In genomic region chr4:126429347-126430079, GRCm38 (mm10) we compare ENCODE assay signal across 8 mouse cellular contexts. TPM values are rescaled to one million over a fixed set of nuclear protein-coding genes. Genes with fewer than 3 reads are reported as not detected.
A peak's percentile ranks its signal among the peaks of the same experiment; 100 is the strongest.
DNase-seq lines count a peak whose midpoint lies in the region; ATAC-seq and TF ChIP-seq lines count a peak whose summit lies in the region.

TSS of gene Ago3 (minus strand) at chr4:126429556.

- H3K36me3 ChIP-seq in E14TG2a.4 (ENCODE audit: insufficient read depth, low read length) = peaks cover 31% of the 10 kb centered on the region
- H3K36me3 ChIP-seq in forebrain, embryonic 13.5 days (ENCODE audit: poor library complexity, severe bottlenecking) = peaks cover 1% of the 10 kb centered on the region; the same call in 1 of the 2 replicates
- H3K36me3 ChIP-seq in neural tube, embryonic 15.5 days = 0 out of 2 replicates have a peak, but pooled peaks cover under 1% of the 10 kb centered on the region

- intact Hi-C loops in heart, postnatal 14 days (cut with DNase I) = loop anchor here (2.0 kb wide), 1 partner anchor 39 kb away; the partner anchor contains the start of gene Ago1

- DNase-seq in c-Kit-positive CD71-positive TER-119-positive erythroid progenitor cells, embryonic 14.5 days (ENCODE audit: low spot score) = peak; percentile 88
- peak; percentile 97 to 98 for DNase-seq in heart, postnatal 14 days
- DNase-seq in layer of hippocampus, adult 11-12 months (ENCODE audit: low spot score) = peak; percentile 92
- DNase-seq in lung, adult 18-20 months = peak; percentile 96 to 97
- peak; percentile 92 for DNase-seq in testis, postnatal 14 days (ENCODE audit: low spot score)

- peak within 1 kb of the TSS; percentile 98 for H3K4me3 ChIP-seq in E14TG2a.4 (replicated peaks; ENCODE audit: low read length)
- peak within 1 kb of the TSS; percentile 95 for H3K4me3 ChIP-seq in forebrain, embryonic 13.5 days
- peak within 1 kb of the TSS; percentile 98 for H3K4me3 ChIP-seq in neural tube, embryonic 15.5 days (replicated peaks)

- no peaks in the 10 kb centered on the region for H3K27me3 ChIP-seq in E14TG2a.4 (ENCODE audit: insufficient read depth, low read length)
- no peaks in the 10 kb centered on the region for H3K27me3 ChIP-seq in forebrain, embryonic 13.5 days
- H3K27me3 ChIP-seq in neural tube, embryonic 15.5 days (replicated peaks) = no peaks in the 10 kb centered on the region

- under 1% methylated on average over 64 of the region's 65 CpGs for WGBS in forebrain, embryonic 13.5 days
- under 1% methylated on average over 56 of the region's 65 CpGs for WGBS in neural tube, embryonic 15.5 days

- no peak for TF ChIP-seq CTCF in E14TG2a.4 (conservative IDR thresholded peaks at IDR 0.05; ENCODE audit: low read length)

- H3K4me1 ChIP-seq in E14TG2a.4 (replicated peaks; ENCODE audit: low read depth, low read length) = peaks cover 24% of the 10 kb centered on the region
- peaks cover 13% of the 10 kb centered on the region for H3K4me1 ChIP-seq in forebrain, embryonic 13.5 days
- peaks cover 13% of the 10 kb centered on the region for H3K4me1 ChIP-seq in neural tube, embryonic 15.5 days

- H3K4me2 ChIP-seq in forebrain, embryonic 13.5 days = peak within 1 kb of the TSS; percentile 83
- H3K4me2 ChIP-seq in neural tube, embryonic 15.5 days = peak within 1 kb of the TSS; percentile 91

- no peaks in the 10 kb centered on the region for H3K9me3 ChIP-seq in E14TG2a.4 (ENCODE audit: low read length)
- H3K9me3 ChIP-seq in forebrain, embryonic 13.5 days (replicated peaks) = no peaks in the 10 kb centered on the region
- H3K9me3 ChIP-seq in neural tube, embryonic 15.5 days (replicated peaks) = no peaks in the 10 kb centered on the region

- ATAC-seq in forebrain, embryonic 13.5 days = peak; percentile 97
- ATAC-seq in neural tube, embryonic 15.5 days (ENCODE audit: low FRiP score) = peak; percentile 93

- H3K9ac ChIP-seq in forebrain, embryonic 13.5 days = peak within 1 kb of the TSS; percentile 93
- peak within 1 kb of the TSS; percentile 92 for H3K9ac ChIP-seq in neural tube, embryonic 15.5 days (replicated peaks)

- H3K27ac ChIP-seq in forebrain, embryonic 13.5 days = peak within 1 kb of the TSS; percentile 83
- peak within 1 kb of the TSS; percentile 94 for H3K27ac ChIP-seq in neural tube, embryonic 15.5 days (replicated peaks)

RNA-seq across cellular contexts. Expression of gene Ago3, which starts in this region (rescaled TPM):
- polyA plus RNA-seq in forebrain, embryonic 13.5 days (2015; fragmentation: Nextera tagmentation; extraction: Ambion mirVana) = 17.2 and 17.6 TPM in 2 replicates
- total RNA-seq in heart, postnatal 14 days (2021) = 10 to 100 TPM; 14.5 to 15.0 TPM
- 15.1 and 17.1 TPM in 2 replicates for polyA plus RNA-seq in neural tube, embryonic 15.5 days (2015; fragmentation: Nextera tagmentation; extraction: Ambion mirVana)

Comparison
In these comparisons a context has a peak if more than half of its experiments do, and no peak if none do; other contexts are left out.
1. Peak in every context shown above with its lines: DNase-seq, ATAC-seq, H3K4me3 ChIP-seq and H3K27ac ChIP-seq.